Mouse (Mus musculus) E14TG2a.4 (cell line): ENCODE data around the gene Gtdc1.

Experiments
- CTCF ChIP-seq: conservative IDR thresholded peaks from 2 replicates; pipeline ENCODE4 v1.5.1; 2014; ENCODE audit warnings: low read length
- NANOG ChIP-seq: IDR thresholded peaks from 2 replicates; pipeline ENCODE4 v1.6.1; 2014; ENCODE audit warnings: borderline replicate concordance, low read length, mixed read lengths

- TF ChIP-seq CTCF (no peak), NANOG (no peak)
These were observed 113.7 kb downstream of the Gtdc1 start for GRCm38 (mm10) chr2:44813729-44814128.
